Mouse (Mus musculus) myocyte (in vitro differentiated cells): Measurements from ENCODE around the gene Kbtbd13. TPM values are rescaled to one million over a fixed set of nuclear protein-coding genes. Genes with fewer than 3 reads are reported as not detected.

Experiments
- H3K27me3 ChIP-seq: one replicate; pipeline ENCODE4 v1.6.1; 2011; ENCODE audit not compliant: control insufficient read depth, insufficient read depth, insufficient read length
- H3K36me3 ChIP-seq: one replicate; pipeline ENCODE4 v1.6.1; 2011; ENCODE audit not compliant: control insufficient read depth, insufficient read depth
- H3K4me2 ChIP-seq: one replicate; pipeline ENCODE4 v1.6.1; 2011; ENCODE audit warnings: low read depth, control low read depth
- H3K4me3 ChIP-seq: one replicate; pipeline ENCODE4 v1.5.1; 2011; ENCODE audit warnings: mild to moderate bottlenecking, control low read depth, moderate library complexity
- H3K79me2 ChIP-seq: one replicate; pipeline ENCODE4 v1.6.1; 2011; ENCODE audit not compliant: control insufficient read depth, insufficient read depth
- H3ac ChIP-seq: one replicate; pipeline ENCODE4 v1.6.1; 2011; ENCODE audit not compliant: control insufficient read depth, insufficient read length
- CEBPB ChIP-seq: IDR thresholded peaks from 2 replicates; pipeline ENCODE4 v1.6.1; 2011; ENCODE audit warnings: mild to moderate bottlenecking, moderate library complexity; ENCODE audit not compliant: poor library complexity, insufficient read depth, severe bottlenecking
- E2F4 ChIP-seq: IDR thresholded peaks from one replicate; pipeline ENCODE4 v1.6.1; 2011; ENCODE audit warnings: mild to moderate bottlenecking, control low read depth, moderate library complexity; ENCODE audit not compliant: insufficient read depth
- MAX ChIP-seq: IDR thresholded peaks from one replicate; pipeline ENCODE4 v1.6.1; 2011; ENCODE audit warnings: low read depth, mild to moderate bottlenecking, control low read depth
- MYOD1 ChIP-seq, 3 experiments: IDR thresholded peaks; one replicate each; pipeline ENCODE4 v1.6.1; 2011; ENCODE audit warnings: control low read depth in 2 of 3, low read depth in 2 of 3, mild to moderate bottlenecking in 2 of 3, moderate library complexity in 1 of 3; ENCODE audit not compliant: insufficient read length in 2 of 3, control insufficient read depth in 1 of 3
- MYOG ChIP-seq, 3 experiments: IDR thresholded peaks; one replicate each; pipeline ENCODE4 v1.6.1; 2011; ENCODE audit warnings: control low read depth in 2 of 3, low read depth in 2 of 3, mild to moderate bottlenecking in 2 of 3; ENCODE audit not compliant: insufficient read length in 2 of 3, control insufficient read depth in 1 of 3, insufficient read depth in 1 of 3
- POLR2A ChIP-seq: IDR thresholded peaks from one replicate; pipeline ENCODE4 v1.6.1; 2011; ENCODE audit warnings: low read depth, mild to moderate bottlenecking, control low read depth, moderate library complexity; ENCODE audit not compliant: insufficient read length
- POLR2AphosphoS2 ChIP-seq: IDR thresholded peaks from one replicate; pipeline ENCODE4 v1.6.1; 2011; ENCODE audit warnings: low read depth, control low read depth; ENCODE audit not compliant: insufficient read length
- REST ChIP-seq: IDR thresholded peaks from one replicate; pipeline ENCODE4 v1.6.1; 2011; ENCODE audit warnings: mild to moderate bottlenecking, control low read depth, moderate library complexity; ENCODE audit not compliant: insufficient read depth, insufficient read length
- SRF ChIP-seq: IDR thresholded peaks from one replicate; pipeline ENCODE4 v1.6.1; 2011; ENCODE audit warnings: low read depth; ENCODE audit not compliant: control insufficient read depth, insufficient read length
- TCF12 ChIP-seq: IDR thresholded peaks from one replicate; pipeline ENCODE4 v1.6.1; 2011; ENCODE audit warnings: mild to moderate bottlenecking, control low read depth; ENCODE audit not compliant: poor library complexity, insufficient read depth, severe bottlenecking
- TCF3 ChIP-seq: IDR thresholded peaks from one replicate; pipeline ENCODE4 v1.6.1; 2011; ENCODE audit warnings: low read depth, control low read depth; ENCODE audit not compliant: insufficient read length
- USF1 ChIP-seq: IDR thresholded peaks from one replicate; pipeline ENCODE4 v1.6.1; 2011; ENCODE audit warnings: low read depth, mild to moderate bottlenecking, control low read depth, moderate library complexity
- polyA plus RNA-seq: library from polyadenylated mRNA; unstranded; fragments of >200 nt; fragmentation: generic; extraction: Trizol; gene quantifications from one replicate; pipeline ENCODE4 v1.2.1, GENCODE M21; 2012; ENCODE audit warnings: missing spikeins

Kbtbd13 gene
- 0.31 TPM for polyA plus RNA-seq

DNA sequence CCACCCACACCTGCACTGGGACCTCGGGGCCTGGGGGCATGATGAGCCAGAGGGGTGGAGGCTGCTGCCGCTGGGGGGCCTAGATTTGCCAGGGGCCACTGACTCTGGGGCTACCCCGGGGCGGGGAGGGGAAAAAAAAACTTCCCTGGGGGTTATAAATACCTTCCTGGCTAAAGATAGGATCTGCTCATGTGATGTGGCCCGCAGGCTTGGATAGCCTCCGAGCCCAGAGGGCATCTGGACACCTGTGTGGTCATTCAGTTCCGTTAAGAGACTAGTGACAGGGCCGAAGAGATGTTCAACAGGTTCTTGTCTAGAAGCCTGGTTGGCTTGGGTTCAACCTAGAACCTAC lies at the start of gene Kbtbd13:
Kbtbd13 (minus strand) TSS at position 40 of the 352 bp plus-strand sequence.
- H3ac ChIP-seq: no peak within 1 kb of the TSS
- H3K27me3 ChIP-seq: peaks cover 31% of the 10 kb centered on the region
- H3K4me2 ChIP-seq: no peak within 1 kb of the TSS
- TF ChIP-seq MAX (no peak), MYOD1 (IDR thresholded peaks at IDR 0.05; ENCODE audit: control insufficient read depth in 1 of 3, insufficient read length in 2 of 3, low read depth in 2 of 3) (peak in 1 of 3 experiments; percentile 16)
- no peaks in the 10 kb centered on the region for H3K79me2 ChIP-seq
- H3K36me3 ChIP-seq: no peaks in the 10 kb centered on the region
- no peak within 1 kb of the TSS for H3K4me3 ChIP-seq

DNA sequence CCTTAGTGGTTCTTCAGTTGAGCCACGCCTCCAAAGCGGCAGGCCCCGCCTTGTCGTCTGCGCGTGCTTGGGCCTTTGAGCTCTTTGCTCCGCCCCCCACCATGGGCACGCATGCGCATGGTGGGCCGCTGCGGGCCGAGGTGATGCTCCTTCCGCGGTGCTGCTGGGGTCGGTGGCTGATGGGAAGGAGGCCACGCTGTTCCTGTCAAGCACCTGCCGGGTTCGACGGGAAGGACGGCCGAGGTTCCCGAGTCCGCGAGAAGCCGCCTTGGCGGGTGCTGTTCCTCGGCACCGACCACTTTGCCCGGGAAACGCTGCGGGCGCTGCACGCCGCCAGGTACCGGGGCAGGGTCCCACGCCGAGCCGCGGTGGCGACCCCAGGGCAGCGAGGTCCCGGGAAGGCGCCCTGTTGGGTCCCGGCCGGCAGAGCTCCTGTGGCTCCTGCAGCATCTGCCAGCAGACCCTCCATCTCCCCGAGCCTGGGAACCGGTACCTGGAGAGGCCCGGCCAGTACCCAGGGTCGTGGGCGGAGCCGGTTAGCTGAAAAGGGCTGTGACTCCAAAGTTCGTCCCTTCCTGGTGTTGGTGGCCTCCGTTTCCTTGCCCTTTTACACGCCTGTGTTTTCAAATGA lies 44.3 kb upstream of the Kbtbd13 start, which contains the start of gene Mtfmt:
Mtfmt (plus strand) TSS at position 112 of the 631 bp plus-strand sequence.
- H3K4me3 ChIP-seq: peak within 1 kb of the TSS; percentile 36
- no peaks in the 10 kb centered on the region for H3K27me3 ChIP-seq
- H3K36me3 ChIP-seq: no peaks in the 10 kb centered on the region
- no peaks in the 10 kb centered on the region for H3K79me2 ChIP-seq
- peak within 1 kb of the TSS; percentile 88 for H3K4me2 ChIP-seq
- TF ChIP-seq CEBPB (no peak), TCF12 (no peak), SRF (no peak), POLR2AphosphoS2 (peak; percentile 92), POLR2A (peak; percentile 98)
- H3ac ChIP-seq: peak within 1 kb of the TSS; percentile 1

DNA sequence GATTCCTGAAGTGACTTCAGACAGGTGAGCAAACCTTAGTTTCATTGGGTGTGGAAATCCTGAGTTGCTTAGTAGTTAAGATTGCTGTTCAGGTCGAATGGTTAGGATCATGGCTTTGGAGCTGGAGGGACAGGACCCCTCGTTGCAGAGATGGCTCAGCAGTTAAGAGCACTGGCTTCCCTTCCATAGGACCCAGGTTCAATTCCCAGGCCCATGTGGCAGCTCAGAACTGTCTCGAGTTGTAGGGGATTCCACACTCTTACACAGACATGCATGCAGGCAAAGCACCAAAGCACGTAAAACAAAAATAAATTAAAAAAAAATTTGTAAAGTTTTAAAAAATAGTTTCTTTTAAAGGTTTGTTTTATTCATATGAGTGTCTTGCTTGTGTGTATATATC lies 43.8 kb upstream of the Kbtbd13 start:
- H3K4me2 ChIP-seq: no peak overlapping the region
- no peaks in the 10 kb centered on the region for H3K27me3 ChIP-seq
- H3K36me3 ChIP-seq: no peaks in the 10 kb centered on the region
- TF ChIP-seq CEBPB: no peak
- no peak for TF ChIP-seq TCF3
- H3K79me2 ChIP-seq: no peaks in the 10 kb centered on the region
- H3ac ChIP-seq: no peak overlapping the region
- peak overlapping the region; percentile 36 for H3K4me3 ChIP-seq

DNA sequence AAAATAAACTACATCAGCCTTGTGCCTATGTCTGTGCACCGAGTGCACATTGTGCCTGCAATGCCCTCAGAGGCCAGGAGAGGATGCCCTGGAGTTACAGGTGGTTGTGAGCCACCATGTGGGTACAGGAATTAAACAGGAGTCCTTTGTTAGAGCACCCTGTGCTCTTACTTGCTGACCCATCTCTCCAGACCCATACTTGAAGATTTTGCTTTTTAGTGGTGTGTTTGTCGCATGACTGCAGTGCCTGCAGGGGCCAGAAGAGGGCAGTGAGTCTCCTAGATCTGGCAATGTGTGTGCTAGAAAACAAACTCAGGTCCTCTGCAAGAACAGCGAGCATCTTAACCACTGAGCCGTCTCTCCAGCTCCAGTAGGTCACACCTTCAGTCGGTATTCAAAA lies 42.7 kb upstream of the Kbtbd13 start:
- TF ChIP-seq MAX: no peak
- TF ChIP-seq POLR2AphosphoS2: no peak
- no peak for TF ChIP-seq TCF3
- no peak for TF ChIP-seq SRF
- no peak for TF ChIP-seq MYOD1 (IDR thresholded peaks at IDR 0.05; ENCODE audit: control insufficient read depth in 1 of 3, insufficient read length in 2 of 3, low read depth in 2 of 3)
- TF ChIP-seq MYOG (IDR thresholded peaks at IDR 0.05; ENCODE audit: control insufficient read depth in 1 of 3, insufficient read depth in 1 of 3, insufficient read length in 2 of 3, low read depth in 2 of 3): no peak
- no peak for TF ChIP-seq TCF12
- no peak for TF ChIP-seq E2F4
- no peak for TF ChIP-seq POLR2A
- no peak for TF ChIP-seq REST
- no peak for TF ChIP-seq CEBPB
- TF ChIP-seq USF1: no peak
- H3K36me3 ChIP-seq: no peaks in the 10 kb centered on the region
- no peak overlapping the region for H3ac ChIP-seq
- H3K4me3 ChIP-seq: no peak overlapping the region
- no peaks in the 10 kb centered on the region for H3K79me2 ChIP-seq
- H3K4me2 ChIP-seq: no peak overlapping the region
- no peaks in the 10 kb centered on the region for H3K27me3 ChIP-seq

DNA sequence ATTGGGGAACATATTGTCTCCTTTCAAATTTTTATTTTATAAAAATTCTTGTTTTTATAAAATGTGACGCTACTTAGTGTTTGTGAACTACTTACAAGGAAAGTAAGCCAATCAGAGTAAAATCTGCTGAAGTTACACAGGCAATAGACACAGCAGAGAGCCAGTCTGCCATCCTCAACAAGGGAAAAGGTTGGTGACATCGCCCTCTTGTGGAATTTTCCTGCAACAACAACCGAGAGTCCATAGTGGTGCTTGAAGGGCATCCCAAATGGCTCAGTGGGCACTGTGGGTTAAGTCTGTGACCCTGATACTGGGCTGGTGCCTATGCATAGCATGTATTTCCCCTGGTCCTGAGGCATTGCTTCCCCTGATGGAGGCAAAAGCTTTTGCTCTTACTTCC lies 40.8 kb upstream of the Kbtbd13 start:
- H3K27me3 ChIP-seq: no peaks in the 10 kb centered on the region
- H3K79me2 ChIP-seq: no peaks in the 10 kb centered on the region
- H3K4me2 ChIP-seq: no peak overlapping the region
- H3K4me3 ChIP-seq: no peak overlapping the region
- H3K36me3 ChIP-seq: no peaks in the 10 kb centered on the region
- no peak for TF ChIP-seq MAX
- no peak overlapping the region for H3ac ChIP-seq

DNA sequence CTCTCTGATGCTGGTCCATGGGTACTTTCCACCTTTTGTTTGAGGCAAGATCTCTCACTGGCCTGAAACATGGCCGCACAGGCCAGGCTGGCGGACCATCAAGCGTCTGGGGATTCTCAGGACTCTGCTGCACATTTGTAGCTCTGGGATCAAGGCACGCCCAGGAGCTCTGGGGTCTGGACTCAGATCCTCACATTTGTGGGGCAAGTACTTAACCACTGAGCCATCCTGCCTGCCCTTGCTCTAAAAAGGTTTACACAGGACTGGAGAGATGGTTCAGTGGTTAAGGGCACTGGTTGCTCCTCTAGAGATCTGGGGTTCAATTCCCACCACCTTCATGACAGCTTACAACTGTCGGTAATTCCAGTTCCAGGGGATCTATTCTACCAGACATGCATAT lies 39.5 kb upstream of the Kbtbd13 start:
- no peak for TF ChIP-seq MYOD1 (IDR thresholded peaks at IDR 0.05; ENCODE audit: control insufficient read depth in 1 of 3, insufficient read length in 2 of 3, low read depth in 2 of 3)
- no peak for TF ChIP-seq TCF3
- no peak for TF ChIP-seq TCF12
- no peak for TF ChIP-seq USF1
- TF ChIP-seq CEBPB: no peak
- Histone ChIP-seq H3K27me3 (no peaks in the 10 kb centered on the region), H3K4me2 (no peak overlapping the region), H3ac (no peak overlapping the region), H3K36me3 (no peaks in the 10 kb centered on the region), H3K79me2 (no peaks in the 10 kb centered on the region), H3K4me3 (no peak overlapping the region)
